Mouse (Mus musculus) cerebellum, postnatal 14 days (tissue): Measurements from ENCODE around the gene Dpm1.

Source experiments
- DNase-seq, 2 experiments: peaks; one replicate each; pipeline ENCODE4 v3.0.0; 2021; ENCODE audit warnings: mixed read lengths in 2 of 2

Dpm1 gene

DNA sequence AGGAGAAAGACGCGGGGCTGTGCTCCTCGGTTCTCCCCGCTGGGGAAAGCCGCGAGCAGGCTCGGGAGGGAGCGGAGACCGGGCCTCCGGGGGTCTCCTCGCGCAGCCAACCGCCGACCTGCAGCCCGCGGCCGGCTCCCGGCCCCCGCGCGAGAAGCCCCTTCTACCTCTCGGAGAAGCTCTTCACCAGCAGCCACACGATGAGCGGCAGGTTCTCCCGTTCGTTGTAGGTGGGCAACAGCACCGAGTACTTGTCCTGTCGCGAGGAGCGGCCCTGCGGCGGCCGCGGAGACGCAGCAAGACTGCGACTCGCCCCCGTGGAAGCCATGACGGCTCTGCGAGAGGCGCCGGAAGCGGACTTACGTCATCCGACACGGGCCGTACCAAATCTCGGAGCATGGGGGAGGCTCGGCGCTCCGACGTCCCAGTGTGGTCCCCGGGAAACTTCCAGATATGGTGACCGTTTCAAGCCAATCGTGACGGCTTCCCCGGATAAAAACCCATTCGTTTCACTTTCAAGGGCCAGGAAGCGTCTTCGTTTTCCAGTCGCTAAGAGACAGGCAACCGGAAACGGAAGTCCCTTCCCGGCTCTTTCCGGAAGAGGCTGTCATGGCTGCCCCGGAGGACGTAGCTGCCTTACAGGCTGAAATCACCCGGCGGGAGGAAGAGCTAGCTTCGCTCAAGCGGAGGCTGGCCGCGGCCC, at the start of gene Dpm1, which contains the start of the genes Gm20716 and Mocs3:
Gene Dpm1, minus strand, starts transcription at position 566 of the 703 bp plus-strand sequence.
Gene Gm20716, minus strand, starts transcription at position 339 of the 703 bp plus-strand sequence.
Gene Mocs3, plus strand, starts transcription at position 597 of the 703 bp plus-strand sequence.
- DNase-seq = peak; percentile 84 to 90

DNA sequence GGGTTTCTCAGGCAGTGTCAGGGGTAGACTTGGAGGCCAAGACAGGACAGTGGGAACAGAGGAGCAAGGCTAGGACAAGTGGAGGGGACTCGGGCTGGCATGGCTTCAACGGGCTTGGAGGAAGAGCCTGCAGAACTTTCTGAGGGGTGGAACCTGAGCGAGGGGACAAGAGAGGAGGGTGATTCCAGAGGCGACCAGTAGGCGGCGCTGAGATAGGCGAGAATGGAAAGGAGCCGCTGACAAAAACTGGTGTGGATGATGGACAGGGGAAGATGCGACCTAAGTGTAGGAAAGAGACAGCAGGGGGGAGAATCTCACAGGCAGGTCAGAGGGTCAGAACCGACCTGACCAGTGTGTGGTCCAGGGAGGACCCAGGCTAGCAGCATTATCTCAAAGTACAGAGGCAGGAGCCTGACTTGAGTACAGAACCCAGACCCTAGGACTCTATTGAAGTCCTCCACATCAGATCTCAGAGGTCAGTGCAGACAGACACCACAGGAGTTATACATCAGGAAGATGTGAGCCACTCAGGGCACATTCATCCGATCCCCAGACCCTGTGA, 44.1 kb upstream of the Dpm1 start:
- peak; percentile 83 to 95 for DNase-seq

DNA sequence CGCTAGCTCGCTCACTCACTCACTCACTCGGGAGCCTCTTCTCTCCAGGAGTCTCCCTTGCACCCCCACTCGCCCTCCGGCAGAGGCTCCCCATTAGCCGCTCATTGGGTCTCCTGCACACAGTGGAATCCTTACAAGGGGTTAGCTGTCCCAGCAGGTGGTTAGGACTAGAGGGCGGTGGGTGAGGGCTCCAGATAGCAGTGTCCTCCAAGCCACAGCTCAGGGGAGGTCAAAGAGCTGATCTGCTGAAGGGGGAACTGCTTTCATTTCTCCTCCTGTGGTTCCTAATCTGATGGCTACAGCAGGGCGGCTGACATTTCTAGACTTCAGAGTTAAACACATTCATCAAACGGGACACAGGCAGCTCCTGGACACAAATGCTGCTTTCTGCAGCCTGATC, 43.0 kb upstream of the Dpm1 start:
- no peak for DNase-seq

DNA sequence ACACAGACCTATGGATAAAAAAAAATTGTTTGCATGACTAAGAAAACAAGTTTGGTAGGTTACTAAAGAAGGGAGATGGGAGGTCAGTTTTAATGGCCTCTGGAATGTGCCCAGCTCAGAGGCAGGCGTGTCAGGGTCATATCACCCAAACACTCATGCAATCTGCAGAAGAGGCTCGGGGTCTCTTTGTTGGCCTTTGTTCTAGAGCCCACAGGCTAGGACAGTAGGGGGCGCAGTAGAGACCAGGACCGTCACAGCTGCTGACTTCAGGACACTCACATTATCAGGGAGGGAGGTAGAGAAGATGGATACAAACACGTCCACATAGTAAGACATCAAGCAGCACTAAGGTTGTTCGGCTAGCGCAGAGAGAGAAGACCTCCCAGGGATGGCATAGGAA, 37.6 kb upstream of the Dpm1 start:
- peak; percentile 32 to 55 for DNase-seq

DNA sequence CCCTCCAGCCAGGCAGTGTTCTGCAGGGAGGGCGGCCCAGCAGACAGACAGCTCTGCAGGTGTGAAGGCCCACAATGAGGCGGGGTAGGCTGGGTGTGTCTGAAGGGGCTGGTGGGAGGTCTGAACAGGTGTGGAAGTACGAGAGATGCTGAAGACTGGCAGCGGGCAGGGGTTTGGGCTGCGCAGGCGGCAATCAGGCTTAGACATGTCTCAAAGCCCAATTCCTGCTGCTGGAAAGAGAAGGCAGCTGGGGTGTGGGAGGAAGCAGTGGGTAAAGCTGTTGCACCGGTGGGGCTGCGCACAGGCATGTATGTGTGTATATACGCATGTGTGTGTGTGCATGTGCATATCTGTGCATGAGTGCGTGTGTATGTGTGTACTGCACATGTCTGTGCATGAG, 30.5 kb upstream of the Dpm1 start:
- no peak for DNase-seq

DNA sequence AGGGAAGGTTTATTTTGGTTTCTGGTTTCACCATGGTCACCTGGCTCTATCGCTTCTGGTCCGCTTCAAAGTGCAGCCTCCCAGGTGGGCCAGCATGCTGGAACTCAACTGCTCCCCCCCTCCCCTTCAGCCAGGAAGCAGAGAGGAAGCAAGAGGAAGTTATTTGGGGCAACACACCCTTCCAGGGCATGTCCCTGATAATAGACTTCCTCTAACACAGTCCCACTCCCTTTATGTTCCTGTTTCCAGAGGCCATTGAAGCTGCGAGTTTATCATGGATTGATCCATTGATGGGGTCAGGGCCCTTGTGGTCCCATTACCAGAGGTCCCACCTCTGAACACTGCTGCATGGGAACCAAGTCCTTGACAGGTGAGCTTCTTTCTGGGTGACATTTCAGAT, 29.7 kb upstream of the Dpm1 start:
- DNase-seq = no peak

DNA sequence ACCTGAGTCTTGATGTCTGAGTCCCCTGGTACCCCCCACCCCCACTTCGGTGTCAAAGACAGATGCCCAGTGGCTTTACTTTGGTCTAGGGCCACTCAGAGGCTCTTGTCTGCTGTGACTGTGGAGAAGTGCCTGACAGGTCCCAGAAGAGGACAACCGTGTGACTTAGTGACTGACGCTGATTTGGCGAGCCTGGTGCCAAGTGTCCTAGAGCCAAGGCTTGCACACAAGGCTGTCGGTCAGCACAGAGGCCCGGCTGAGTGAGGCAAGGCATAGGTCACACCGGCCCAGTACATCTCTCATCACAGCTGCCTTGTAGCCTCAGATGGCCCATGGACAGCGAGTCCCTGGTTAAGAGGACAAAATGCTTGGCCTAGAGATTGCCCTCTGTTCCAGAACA, 28.7 kb upstream of the Dpm1 start:
- DNase-seq = no peak

DNA sequence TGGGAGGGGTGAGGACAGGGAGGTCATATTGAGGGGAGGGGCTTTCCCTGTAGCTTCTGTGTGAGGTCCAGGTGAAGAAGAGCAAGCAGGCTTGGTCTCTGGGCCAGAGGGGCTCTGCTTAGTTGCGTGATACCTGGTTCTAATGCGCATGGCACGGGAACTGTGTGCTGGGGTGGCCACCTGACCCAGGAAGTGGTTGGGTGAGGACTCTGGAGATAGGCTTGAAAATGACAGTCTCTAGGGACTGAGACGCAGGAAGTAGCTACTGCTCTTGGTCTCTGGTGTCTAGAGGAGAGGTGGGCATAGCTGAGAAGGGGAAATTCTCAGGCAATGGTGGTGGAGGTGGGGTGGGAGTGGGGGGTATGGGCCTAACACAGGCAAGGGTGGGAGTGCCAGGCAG, 26.8 kb upstream of the Dpm1 start:
- DNase-seq = no peak

DNA sequence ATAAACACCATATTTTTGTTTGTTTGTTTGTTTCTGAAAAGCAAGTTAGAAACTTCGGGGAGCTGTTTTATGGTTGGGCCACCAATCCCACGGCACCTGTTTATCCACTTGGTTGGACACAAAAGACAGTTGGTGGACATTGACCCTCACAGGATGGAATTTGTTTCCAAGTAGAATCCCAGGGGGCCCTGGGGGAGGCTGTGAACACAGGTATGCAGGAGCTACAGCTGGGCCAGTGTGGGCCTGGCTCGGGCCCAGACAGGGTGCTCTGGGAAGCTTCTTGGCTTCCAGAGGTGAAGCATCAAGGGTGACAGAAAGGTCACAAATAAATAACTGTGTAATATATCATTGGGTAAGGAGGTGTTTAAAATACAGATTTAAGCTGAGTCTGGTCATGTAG, 26.1 kb upstream of the Dpm1 start:
- no peak for DNase-seq

DNA sequence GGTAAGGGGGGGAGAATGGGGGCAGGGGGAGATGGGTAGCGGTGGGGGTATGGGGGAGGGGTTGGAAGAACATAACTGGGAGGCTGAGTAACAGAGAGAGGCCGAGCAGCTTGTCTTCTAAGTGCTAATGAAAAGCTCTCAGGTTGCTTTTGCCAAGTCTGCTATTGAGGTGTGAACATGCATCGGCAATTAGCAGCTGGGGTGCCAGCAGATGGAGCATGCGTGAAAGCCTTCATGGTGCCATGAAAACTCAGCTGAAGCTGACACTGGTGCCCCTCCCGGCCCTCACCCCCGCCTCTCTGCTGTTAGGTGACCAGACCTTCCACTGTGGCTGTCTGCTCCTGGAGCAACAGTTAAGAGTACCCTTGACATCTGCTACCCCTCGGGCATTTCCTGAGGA, 23.4 kb upstream of the Dpm1 start:
- DNase-seq = peak in 1 of 2 experiments; percentile 60

DNA sequence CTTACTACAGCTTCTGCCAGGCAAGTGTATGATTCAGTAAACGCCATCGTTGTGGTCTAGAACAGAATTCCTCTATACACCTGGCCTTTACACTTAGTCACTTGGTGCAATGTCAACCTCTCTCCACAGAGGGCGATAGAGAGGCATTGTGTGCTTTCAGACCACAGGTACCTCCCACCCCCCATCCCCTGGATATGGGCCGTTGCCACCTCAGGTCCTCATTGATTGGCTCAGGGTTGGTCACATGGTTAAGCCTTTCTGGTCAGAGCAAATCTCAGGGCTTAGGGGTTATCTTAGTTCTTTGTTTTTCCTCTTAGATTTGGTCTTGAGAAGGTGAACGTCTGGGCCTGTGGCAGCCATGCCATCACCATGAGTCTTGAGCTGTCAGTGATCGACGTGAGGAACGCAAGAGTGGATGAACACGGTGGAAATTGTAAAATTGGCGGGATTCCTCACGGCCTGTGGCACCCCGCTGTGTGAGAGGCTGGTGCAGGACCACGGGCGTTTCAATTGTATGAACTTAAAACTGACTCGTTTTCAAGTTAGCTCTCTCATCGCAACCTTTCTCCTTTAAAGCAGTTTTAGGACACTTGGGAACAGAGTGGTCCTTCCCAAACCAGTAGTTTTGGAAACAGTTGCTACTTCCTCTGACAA, 22.4 kb upstream of the Dpm1 start:
- peak; percentile 51 to 77 for DNase-seq

DNA sequence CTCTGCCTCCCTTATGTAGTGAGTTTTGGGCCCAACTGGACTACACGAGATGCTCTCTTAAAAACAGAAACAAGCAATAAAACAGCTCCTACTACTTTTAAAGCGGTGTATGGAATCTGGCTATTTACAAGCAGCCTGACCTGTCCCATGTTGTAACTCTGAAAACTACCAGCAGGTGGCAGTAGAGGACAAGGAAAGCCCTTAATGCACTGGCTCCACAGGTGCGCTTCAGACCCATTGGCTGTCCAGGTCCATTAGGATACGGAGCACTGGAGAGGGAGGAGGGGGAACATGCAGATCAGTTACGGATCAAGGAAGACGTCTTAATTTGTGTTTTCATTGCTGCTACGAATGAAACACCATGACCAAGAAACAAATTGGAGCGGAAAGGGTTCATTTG, 19.9 kb upstream of the Dpm1 start:
- DNase-seq = peak; percentile 96 to 99

DNA sequence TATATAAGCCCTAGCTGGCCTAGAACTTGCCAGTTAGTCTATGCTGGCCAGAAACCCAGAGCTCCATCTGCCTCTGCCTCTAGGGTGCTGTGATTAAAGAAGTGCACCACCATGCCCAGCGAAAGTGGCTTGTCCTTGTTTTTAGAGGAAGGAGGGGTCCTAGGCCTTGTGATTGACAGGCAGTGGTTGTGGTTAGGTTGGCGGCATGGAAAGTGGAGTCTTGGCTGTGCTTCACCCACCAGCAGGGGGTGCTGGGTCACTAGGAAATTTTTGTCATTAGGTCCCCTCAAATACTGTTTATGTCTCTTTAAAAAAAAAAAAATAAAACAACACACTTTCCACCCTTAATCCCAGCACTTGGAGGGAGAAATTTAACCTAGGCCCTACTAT, 18.5 kb upstream of the Dpm1 start:
- DNase-seq = peak; percentile 45 to 68

DNA sequence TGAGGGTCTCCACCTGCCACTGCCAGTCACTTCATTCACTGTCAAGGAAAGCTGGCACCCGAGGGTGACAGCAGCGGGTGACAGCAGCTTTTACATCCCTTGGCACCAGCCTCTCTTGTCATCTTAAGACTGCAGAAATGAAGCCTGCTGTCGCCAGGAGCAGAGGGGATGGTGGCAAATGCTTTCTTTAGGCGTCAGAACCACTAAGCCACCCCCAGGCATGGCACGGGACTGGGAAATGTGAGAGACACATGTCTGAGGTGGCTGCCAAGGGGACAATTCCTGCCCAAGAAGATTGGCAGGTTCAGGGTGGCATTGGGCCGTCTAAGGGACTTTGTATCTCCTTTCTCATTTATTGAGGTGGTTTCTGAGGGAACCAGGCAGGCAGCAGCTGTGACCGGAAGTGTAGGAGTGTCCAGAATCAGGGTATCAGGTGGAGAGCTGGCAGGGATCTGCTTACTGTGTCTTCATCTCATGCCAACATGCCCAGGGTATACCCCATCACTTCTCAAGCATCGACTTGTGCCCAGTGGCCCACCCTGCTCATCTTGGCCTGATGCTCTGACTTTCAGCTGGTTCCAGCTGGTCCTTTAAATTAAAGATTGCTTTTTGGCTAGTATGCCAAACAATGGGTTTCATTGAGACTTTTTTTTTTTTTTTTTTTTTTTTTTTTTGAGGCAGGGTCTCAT, 17.9 kb upstream of the Dpm1 start:
- peak; percentile 61 to 63 for DNase-seq

DNA sequence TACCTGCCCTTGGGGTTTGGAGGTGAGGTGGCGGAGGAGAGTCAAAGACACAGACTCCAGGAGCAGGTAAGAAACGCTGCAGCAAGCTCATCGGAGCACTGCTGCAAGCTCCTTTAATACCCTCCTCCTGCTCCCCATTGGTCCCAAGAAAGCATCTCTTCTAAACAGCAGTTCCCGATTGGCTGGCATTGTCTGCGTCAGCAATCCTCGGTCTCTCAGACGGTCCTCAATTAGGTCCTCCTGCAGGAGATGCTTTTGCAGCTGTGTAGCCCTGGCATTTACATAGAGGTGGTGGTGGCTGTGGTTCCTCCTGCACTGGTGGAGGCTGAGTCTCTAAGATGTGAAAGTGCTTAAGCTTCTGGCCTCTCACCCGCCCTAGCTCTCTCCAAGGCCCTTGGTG, 15.2 kb upstream of the Dpm1 start:
- no peak for DNase-seq

DNA sequence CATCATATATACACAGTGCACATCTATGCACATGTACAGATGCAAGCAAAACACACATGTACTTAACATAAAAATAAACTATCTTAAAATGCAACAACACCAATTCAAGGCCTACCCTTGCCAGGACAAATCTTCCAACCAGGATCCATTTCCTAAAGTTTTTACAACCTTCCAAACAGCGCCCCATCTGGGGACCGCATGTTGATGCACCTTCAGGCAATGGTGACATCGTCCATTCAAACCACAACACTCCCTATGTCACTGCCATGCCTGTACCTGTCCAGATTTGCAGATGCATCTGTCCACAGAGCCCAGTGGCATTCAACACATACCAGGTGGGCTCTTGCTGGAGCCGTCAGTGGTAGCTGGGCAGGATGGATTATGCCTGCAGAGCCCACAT, 12.9 kb upstream of the Dpm1 start:
- no peak for DNase-seq

DNA sequence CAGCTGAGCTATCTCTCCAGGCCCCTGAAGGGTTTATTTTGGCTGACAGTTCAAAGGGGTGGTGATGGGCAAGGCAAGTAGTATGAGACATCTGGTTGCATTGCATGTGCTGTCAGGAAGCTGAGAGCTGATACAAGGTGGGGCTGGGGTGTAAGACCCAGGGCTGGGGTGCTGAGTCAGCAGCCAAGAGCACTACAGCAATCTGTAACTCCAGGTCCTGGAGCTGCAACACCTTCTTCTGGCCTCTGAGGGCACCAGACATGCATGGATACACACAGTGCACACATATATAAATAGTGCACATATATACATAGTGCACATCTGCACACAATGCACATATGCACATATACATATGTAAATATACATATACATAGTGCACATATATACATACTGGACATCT, 12.4 kb upstream of the Dpm1 start:
- DNase-seq = no peak

DNA sequence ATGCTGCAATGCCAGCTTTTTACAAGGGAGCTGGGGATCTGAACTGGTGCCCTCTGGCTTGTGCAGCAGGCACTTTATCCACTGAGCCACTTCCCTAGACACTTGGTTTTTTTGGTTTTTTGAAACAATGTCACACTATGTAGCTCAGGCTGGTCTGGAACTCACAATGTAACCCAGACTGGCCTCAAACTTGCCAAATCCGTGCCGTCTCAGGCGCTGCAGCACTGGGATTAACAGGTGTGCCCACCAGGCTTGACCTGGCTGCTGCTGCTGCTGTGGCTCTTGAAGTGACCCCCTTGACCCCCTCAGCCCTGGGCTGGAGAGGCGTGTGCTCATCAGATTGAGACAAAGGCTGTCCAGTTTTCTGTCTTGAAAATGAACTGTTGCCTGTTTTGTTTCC, 7.9 kb upstream of the Dpm1 start:
- DNase-seq = no peak

DNA sequence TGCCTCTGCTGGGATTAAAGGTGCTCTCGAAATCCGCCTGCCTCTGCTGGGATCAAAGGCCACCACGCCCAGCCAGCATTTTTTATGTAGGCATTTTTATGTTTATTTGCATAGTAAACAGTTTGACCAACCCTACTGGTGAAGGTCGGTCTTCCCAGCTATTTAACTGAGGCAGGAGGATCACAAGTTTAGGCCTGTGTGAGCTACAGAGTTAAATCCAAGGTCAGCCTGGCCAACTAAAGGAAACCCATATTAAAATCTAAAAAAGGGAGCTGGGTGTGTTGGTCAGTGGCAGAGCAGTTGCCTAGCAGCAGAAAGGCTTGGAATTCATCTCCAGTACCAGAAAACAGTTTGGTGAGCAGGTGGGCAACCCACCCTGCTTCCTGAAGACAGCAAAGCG, 2.9 kb upstream of the Dpm1 start:
- DNase-seq = no peak

DNA sequence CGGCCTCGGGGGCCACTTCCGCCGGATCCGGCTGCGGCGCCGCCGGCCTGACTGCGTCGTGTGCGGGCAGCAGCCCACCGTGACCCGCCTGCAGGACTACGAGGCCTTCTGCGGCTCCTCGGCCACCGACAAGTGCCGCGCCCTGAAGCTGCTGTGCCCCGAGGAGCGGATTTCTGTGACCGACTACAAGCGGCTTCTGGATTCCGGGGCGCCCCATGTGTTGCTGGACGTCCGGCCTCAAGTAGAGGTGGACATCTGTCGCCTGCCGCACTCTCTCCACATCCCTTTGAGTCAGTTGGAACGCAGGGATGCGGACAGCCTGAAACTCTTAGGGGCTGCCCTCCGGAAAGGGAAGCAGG, 1.1 kb upstream of the Dpm1 start:
- DNase-seq = no peak

DNA sequence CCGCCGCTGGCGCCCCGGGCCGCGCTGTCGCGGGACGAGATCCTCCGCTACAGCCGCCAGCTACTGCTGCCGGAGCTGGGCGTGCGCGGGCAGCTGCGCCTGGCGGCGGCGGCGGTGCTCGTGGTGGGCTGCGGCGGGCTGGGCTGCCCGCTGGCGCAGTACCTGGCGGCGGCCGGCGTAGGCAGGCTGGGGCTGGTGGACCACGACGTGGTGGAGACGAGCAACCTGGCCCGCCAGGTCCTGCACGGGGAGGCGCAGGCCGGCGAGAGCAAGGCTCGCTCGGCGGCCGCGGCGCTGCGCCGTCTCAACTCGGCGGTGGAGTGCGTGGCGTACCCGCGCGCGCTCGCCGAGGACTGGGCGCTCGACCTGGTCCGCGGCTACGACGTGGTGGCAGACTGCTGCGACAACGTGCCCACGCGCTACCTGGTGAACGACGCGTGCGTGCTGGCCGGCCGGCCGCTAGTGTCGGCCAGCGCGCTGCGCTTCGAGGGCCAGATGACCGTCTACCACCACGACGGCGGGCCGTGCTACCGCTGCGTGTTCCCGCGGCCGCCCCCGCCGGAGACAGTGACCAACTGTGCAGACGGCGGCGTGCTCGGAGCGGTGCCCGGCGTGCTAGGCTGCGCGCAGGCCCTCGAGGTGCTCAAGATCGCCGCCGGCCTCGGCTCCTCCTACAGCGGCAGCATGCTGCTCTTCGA, 531 bp upstream of the Dpm1 start:
- peak; percentile 51 to 71 for DNase-seq

DNA sequence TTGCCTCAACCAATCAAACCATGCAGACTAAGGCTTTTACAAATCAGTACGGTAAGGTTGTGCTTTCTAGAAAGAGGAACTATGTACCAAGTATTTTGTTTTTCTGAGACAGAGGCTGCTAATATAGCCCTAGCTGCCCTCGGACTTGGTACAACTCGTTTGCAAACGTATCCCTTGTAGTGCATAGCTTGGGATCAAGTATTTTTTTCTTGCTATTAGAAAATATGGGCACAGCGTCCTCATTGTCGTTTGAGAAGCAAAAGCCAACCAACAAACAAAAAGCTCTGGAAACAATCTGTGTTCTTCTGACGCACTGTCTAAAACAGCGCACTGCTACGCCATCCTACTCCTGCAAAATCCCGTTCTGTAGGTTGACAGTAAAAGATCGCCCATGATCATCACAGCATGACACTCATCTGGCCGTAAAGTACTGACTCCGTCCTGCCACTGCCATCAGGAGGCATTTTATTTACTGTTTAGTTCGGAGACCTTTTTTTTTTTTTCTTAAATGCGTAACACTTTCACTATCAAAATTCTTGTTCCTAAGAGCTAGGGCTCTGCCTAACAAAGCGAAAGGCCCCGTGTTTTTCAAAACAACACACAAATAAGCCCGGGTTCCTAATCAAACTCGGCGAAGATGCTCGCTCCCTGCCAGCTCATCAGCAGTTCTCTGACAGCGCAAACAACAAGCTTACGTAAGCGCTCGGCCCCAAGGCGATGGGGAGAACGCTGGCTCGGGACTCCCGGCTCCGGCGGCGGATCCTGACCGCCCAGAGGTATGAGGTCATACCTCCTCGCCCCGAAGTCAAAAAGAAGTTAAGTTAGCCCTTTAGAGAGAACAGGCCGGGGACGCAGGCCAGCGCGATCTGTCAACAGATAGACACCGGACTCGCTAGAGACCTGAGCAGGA, 1.0 kb downstream of the Dpm1 start:
- DNase-seq = peak in 1 of 2 experiments; percentile 50
